Mouse (Mus musculus) embryonic facial prominence, embryonic 15.5 days (tissue): ENCODE results near the gene 4933425L06Rik. TPM values are rescaled to one million over a fixed set of nuclear protein-coding genes. Genes with fewer than 3 reads are reported as not detected.

Experiments used
- ATAC-seq: fragments of 200-750 bp; cut with Nextera tagmentation; 2 replicates; pipeline ENCODE4 v1.8.0; 2017; ENCODE audit warnings: low read depth, moderate TSS enrichment; ENCODE audit not compliant: insufficient number of reproducible peaks, low FRiP score, low TSS enrichment
- H3K27ac ChIP-seq: fragments of 300-500 bp; sonication (generic); replicated peaks from 2 replicates; pipeline ENCODE4 v1.5.1; 2015; ENCODE audit warnings: mild to moderate bottlenecking, inconsistent platforms
- H3K27me3 ChIP-seq: fragments of 300-500 bp; sonication (generic); 2 replicates; pipeline ENCODE4 v1.6.1; 2015; ENCODE audit warnings: inconsistent platforms
- H3K36me3 ChIP-seq: fragments of 300-500 bp; sonication (generic); 2 replicates; pipeline ENCODE4 v1.6.1; 2015; ENCODE audit warnings: mild to moderate bottlenecking, inconsistent platforms
- H3K4me1 ChIP-seq: fragments of 300-500 bp; sonication (generic); 2 replicates; pipeline ENCODE4 v1.6.1; 2015; ENCODE audit warnings: inconsistent platforms
- H3K4me2 ChIP-seq: fragments of 300-500 bp; sonication (generic); replicated peaks from 2 replicates; pipeline ENCODE4 v1.6.1; 2015; ENCODE audit warnings: mild to moderate bottlenecking, inconsistent platforms
- H3K4me3 ChIP-seq: fragments of 300-500 bp; sonication (generic); replicated peaks from 2 replicates; pipeline ENCODE4 v1.5.1; 2015; ENCODE audit warnings: mild to moderate bottlenecking, inconsistent platforms
- H3K9ac ChIP-seq: fragments of 300-500 bp; sonication (generic); 2 replicates; pipeline ENCODE4 v1.6.1; 2015; ENCODE audit warnings: inconsistent platforms
- H3K9me3 ChIP-seq: fragments of 300-500 bp; sonication (generic); replicated peaks from 2 replicates; pipeline ENCODE4 v1.6.1; 2016; ENCODE audit warnings: inconsistent platforms
- WGBS: fragments of 180-500 bp; shearing (Covaris S2); methylation state at CpG from one replicate; pipeline ENCODE4 v1.1.7; 2015; 5-methylcytosine and 5-hydroxymethylcytosine counted together
- polyA plus RNA-seq: library from polyadenylated mRNA; unstranded; fragments of >200 nt; fragmentation: Nextera tagmentation; extraction: Ambion mirVana; gene quantifications from 2 replicates; pipeline ENCODE4 v1.2.1, GENCODE M21; 2015

The 4933425L06Rik gene
- polyA plus RNA-seq, 1 experiment from 2014 or later, result not detected

DNA sequence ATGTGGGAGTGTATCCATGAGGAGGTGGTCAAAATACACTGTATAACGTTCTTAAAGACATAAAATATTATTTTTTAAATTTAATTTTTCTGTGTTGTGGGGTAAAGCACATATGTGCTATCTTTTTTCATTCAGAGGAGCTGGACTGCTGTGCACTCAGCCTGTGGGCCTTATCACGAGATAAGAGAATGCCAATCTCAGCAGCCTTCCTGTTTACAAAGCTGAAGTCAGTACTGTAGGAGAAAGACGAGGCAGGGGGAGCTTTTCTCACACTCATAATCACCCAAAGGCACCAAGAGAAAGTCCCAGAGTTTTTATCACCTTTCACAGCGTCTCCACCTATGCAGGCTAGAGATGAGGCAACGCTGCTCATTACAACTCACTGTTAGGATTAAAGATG is 52.5 kb downstream of the 4933425L06Rik start:
- WGBS, result 72% methylated on average over 5 of the region's 5 CpGs

DNA sequence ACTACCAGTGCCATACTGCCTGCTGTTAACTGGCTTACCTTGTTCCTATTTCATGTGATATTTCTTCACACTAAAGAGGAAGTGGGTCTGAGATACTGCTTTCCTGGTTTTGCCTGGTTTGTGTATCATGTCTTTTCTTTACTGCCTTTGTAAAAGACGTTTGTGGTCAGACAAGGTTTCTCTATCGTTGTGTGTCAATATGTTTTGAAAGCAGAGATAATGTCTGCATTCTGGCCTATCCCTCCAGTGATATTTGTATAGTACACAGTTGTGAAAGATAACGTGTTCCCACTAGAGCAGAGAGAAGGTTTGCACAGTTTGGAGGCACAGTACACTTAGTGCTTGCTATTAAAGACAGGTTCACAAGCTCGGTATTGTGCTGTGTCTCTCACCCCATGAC is 58.0 kb downstream of the 4933425L06Rik start:
- ATAC-seq, result no peak
- 70% methylated on average over 4 of the region's 4 CpGs for WGBS
- no peak overlapping the region for H3K9ac ChIP-seq
- no peaks in the 10 kb centered on the region for H3K27me3 ChIP-seq
- H3K4me2 ChIP-seq, result no peak overlapping the region
- H3K36me3 ChIP-seq, result no peaks in the 10 kb centered on the region
- H3K4me1 ChIP-seq, result no peaks in the 10 kb centered on the region
- H3K27ac ChIP-seq, result no peak overlapping the region
- H3K9me3 ChIP-seq, result no peaks in the 10 kb centered on the region
- no peak overlapping the region for H3K4me3 ChIP-seq

More for the DNA sequence above, 52.5 kb downstream of the 4933425L06Rik start:
- Histone ChIP-seq H3K4me3 (no peak overlapping the region), H3K9me3 (no peaks in the 10 kb centered on the region), H3K27me3 (no peaks in the 10 kb centered on the region), H3K36me3 (no peaks in the 10 kb centered on the region), H3K27ac (no peak overlapping the region), H3K9ac (no peak overlapping the region), H3K4me2 (no peak overlapping the region), H3K4me1 (no peaks in the 10 kb centered on the region)
- no peak for ATAC-seq

DNA sequence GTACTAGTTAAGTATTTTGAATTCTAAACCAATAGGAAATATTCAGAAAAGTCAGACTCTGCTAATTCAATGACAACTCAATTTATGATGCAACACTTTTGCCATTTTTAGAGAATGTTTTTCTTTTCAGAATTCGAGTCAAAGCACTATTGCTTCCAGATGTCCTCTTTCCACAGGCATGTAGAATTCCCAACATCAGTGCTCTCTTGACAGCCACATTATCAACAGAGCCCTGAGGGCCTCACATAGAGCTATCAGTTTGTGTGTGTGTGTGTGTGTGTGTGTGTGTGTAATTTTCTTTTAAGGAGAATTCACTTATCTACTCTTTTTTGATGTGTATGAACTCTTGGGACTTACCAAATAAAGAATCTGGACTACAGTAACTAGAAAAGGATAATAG is 64.9 kb downstream of the 4933425L06Rik start:
- no peaks in the 10 kb centered on the region for H3K27me3 ChIP-seq
- no peak overlapping the region for H3K4me2 ChIP-seq

DNA sequence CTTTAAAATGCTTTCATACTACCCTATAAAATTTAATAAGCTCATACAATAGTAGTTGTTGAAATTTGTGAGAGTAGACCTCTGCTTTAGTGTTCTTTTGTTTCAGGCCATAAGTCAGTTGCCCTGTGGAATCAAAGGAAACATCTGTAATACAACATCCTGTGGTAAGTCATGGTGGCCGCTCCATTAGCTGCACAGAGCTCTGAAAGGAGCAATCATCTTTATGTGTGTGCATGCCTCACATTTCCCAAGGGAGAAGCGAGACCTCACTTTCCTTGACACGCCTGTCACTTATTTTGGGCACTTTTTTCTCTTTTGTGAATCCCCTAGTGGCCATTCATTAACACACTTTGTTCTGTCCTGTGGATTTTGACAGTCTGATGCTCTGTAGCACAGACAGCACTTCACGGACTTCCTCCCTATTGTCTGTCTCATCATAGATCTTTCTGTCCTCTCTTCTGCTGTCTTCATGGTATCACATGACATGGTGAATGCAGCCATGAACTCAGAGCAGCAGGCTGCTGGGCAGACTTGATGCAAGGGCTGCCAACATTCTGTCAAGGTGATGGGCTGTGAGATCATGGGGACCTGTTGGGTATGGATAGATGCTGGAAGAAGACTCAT is 66.0 kb downstream of the 4933425L06Rik start:
- H3K36me3 ChIP-seq, result no peaks in the 10 kb centered on the region
- 40% methylated on average over 4 of the region's 4 CpGs for WGBS
- no peaks in the 10 kb centered on the region for H3K27me3 ChIP-seq
- no peak overlapping the region for H3K4me2 ChIP-seq
- H3K27ac ChIP-seq, result no peak overlapping the region
- no peak overlapping the region for H3K4me3 ChIP-seq
- no peaks in the 10 kb centered on the region for H3K4me1 ChIP-seq
- no peak for ATAC-seq
- no peak overlapping the region for H3K9ac ChIP-seq
- H3K9me3 ChIP-seq, result no peaks in the 10 kb centered on the region

More for the DNA sequence above, 64.9 kb downstream of the 4933425L06Rik start:
- Histone ChIP-seq H3K36me3 (no peaks in the 10 kb centered on the region), H3K9me3 (no peaks in the 10 kb centered on the region), H3K27ac (no peak overlapping the region), H3K4me3 (no peak overlapping the region), H3K4me1 (no peaks in the 10 kb centered on the region), H3K9ac (no peak overlapping the region)
- 6% methylated on average over 1 of the region's 1 CpGs for WGBS
- no peak for ATAC-seq

DNA sequence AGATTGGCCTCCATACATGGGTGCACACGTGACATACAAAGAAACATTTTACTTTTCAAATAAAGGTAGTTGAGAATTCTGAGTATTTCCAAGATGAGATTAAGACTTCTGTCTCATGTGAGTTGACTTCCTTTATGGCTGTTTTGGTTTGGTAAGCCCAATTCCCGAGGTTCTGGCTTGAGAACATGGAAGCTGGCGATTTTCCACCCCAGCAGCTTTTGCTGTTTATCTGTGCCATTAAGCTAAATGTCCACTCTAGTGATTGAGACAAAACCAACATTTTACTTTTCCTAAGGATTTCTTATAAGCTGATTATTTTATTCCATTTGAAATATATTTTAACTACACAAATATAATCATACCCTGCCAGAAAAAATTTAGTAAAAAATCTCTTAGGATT is 68.1 kb downstream of the 4933425L06Rik start:
- 79% methylated on average over 3 of the region's 3 CpGs for WGBS
- Histone ChIP-seq H3K4me2 (no peak overlapping the region), H3K27ac (no peak overlapping the region)

DNA sequence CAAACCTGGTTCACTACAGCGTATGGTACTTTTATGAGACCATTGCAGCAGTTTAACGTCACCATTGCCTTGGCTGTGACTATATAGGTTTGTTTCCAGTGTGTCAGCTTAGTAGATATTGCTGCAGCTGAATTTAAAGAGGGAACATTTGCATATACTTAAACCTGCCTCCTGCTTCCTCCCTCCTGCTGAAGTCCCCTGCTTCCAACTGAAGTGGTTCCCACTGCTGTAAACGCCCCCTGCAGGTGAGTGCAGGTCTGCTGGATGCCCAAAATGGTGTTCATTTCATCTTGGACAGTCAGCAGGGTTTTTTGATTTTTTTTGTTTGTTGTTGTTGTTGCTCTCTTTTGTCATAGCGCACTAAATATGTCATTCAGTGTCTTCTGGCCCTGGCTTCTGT is 72.0 kb downstream of the 4933425L06Rik start:
- H3K27me3 ChIP-seq, result no peaks in the 10 kb centered on the region
- H3K4me2 ChIP-seq, result no peak overlapping the region
- H3K27ac ChIP-seq, result no peak overlapping the region
- no peak overlapping the region for H3K4me3 ChIP-seq
- no peak overlapping the region for H3K9ac ChIP-seq
- H3K36me3 ChIP-seq, result no peaks in the 10 kb centered on the region
- H3K9me3 ChIP-seq, result no peaks in the 10 kb centered on the region
- H3K4me1 ChIP-seq, result no peaks in the 10 kb centered on the region
- WGBS, result 58% methylated on average over 4 of the region's 4 CpGs
- ATAC-seq, result no peak

More for the DNA sequence above, 68.1 kb downstream of the 4933425L06Rik start:
- Histone ChIP-seq H3K9me3 (no peaks in the 10 kb centered on the region), H3K9ac (no peak overlapping the region), H3K36me3 (no peaks in the 10 kb centered on the region), H3K27me3 (no peaks in the 10 kb centered on the region), H3K4me3 (no peak overlapping the region), H3K4me1 (no peaks in the 10 kb centered on the region)
- no peak for ATAC-seq

DNA sequence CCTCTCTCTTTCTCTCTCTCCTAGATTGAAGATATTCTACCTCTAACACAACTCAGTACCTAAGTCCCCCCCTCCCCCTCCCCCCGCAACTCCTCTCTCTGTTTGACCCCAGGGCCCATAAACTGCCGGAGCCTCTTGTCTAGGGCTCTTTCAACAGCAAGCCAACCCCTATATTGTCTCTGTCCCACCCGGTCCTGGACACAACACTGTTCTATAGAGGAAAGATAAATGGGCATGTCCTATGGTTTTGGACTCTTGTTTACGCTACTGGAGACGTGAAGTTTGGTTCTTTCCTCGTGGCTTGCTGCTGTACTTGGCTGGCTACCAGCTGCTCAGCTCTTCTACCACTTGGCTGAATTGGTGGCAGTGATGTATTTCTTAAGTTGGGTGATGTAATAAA is 83.5 kb downstream of the 4933425L06Rik start:
- no peak for ATAC-seq

More for the DNA sequence above, 83.5 kb downstream of the 4933425L06Rik start:
- 78% methylated on average over 6 of the region's 6 CpGs for WGBS
- no peaks in the 10 kb centered on the region for H3K36me3 ChIP-seq
- no peak overlapping the region for H3K27ac ChIP-seq
- no peak overlapping the region for H3K4me3 ChIP-seq
- H3K4me2 ChIP-seq, result no peak overlapping the region
- no peaks in the 10 kb centered on the region for H3K9me3 ChIP-seq
- no peaks in the 10 kb centered on the region for H3K27me3 ChIP-seq
- H3K9ac ChIP-seq, result no peak overlapping the region
- no peaks in the 10 kb centered on the region for H3K4me1 ChIP-seq

Other genes with a start within 250 kb of the 4933425L06Rik start
- gene Shisal2b, start 218.2 kb upstream of the 4933425L06Rik start, polyA plus RNA-seq, result 0.25 and 0.35 TPM in 2 replicates
- gene Rgs7bp, start 27.2 kb upstream of the 4933425L06Rik start, polyA plus RNA-seq, result 3.9 and 4.3 TPM in 2 replicates
- 6.6 and 6.8 TPM in 2 replicates for gene Rnf180, start 212.7 kb downstream of the 4933425L06Rik start, polyA plus RNA-seq